Mouse (Mus musculus) olfactory bulb, adult 2 months (tissue): Measurements from ENCODE around the gene Akt1. TPM values are rescaled to one million over a fixed set of nuclear protein-coding genes. Genes with fewer than 3 reads are reported as not detected.

Experiments
- H3K27ac ChIP-seq: fragments of 200-500 bp; 2 replicates; pipeline ENCODE4 v1.5.1; 2012; ENCODE audit warnings: low read depth, low read length; ENCODE audit not compliant: insufficient read depth
- H3K4me1 ChIP-seq: fragments of 200-500 bp; 2 replicates; pipeline ENCODE4 v1.6.1; 2012; ENCODE audit warnings: low read length; ENCODE audit not compliant: control insufficient read depth, insufficient read depth
- H3K4me3 ChIP-seq: fragments of 200-500 bp; 2 replicates; pipeline ENCODE4 v1.5.1; 2012; ENCODE audit warnings: mild to moderate bottlenecking, low read depth, low read length, moderate library complexity; ENCODE audit not compliant: insufficient read depth
- CTCF ChIP-seq: fragments of 200-500 bp; IDR thresholded peaks from 2 replicates; pipeline ENCODE4 v1.5.1; 2012; ENCODE audit warnings: low read depth, mild to moderate bottlenecking, low read length, moderate library complexity; ENCODE audit not compliant: insufficient read depth
- POLR2A ChIP-seq: fragments of 200-500 bp; IDR thresholded peaks from 2 replicates; pipeline ENCODE4 v1.6.1; 2012; ENCODE audit warnings: mild to moderate bottlenecking, low read depth, low read length, moderate library complexity; ENCODE audit not compliant: insufficient read depth
- WGBS: fragments of 180-500 bp; shearing (Covaris S2); methylation state at CpG from one replicate; pipeline ENCODE4 v1.1.7; 2018; 5-methylcytosine and 5-hydroxymethylcytosine counted together
- polyA plus RNA-seq: library from polyadenylated mRNA; stranded (reverse); fragments of >200 nt; gene quantifications from 2 replicates; pipeline ENCODE4 v1.2.4, GENCODE M21; 2012; ENCODE audit warnings: low replicate concordance; ENCODE audit not compliant: missing spikeins, insufficient read depth, insufficient read length

Gene Akt1
- polyA plus RNA-seq, 1 experiment: not detected

GRCm38 (mm10) chr12:112616668-112617067, 58.0 kb downstream of the Akt1 start:
- Histone ChIP-seq H3K4me3 (no peak overlapping the region), H3K27ac (peak overlapping the region; percentile 44; the same call in 1 of the 2 replicates), H3K4me1 (peaks cover 62% of the 10 kb centered on the region)
- TF ChIP-seq CTCF (no peak), POLR2A (no peak)
- 73% methylated on average over 9 of the region's 9 CpGs for WGBS

DNA sequence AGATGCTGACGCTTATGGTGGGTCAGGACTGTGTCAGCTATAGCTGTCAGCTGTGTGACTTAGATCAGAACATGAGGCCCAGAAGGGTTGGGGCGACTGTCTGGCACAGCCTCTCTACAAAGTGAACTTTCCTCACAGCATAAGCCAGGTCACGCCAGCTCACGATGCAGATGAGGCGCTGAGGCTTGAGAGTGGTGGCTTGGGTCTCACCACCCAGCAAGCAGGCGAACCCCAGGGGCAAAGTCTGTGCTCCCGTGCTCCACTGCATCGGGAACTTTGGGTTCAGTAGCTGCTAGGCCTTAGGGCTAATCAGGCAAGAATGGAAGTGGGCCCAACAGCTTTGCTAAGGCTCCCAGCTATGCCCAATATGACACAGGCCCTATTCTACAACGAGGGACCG, 65.7 kb downstream of the Akt1 start:
- H3K4me1 ChIP-seq: peaks cover 28% of the 10 kb centered on the region
- no peak overlapping the region for H3K27ac ChIP-seq
- 92% methylated on average over 10 of the region's 10 CpGs for WGBS
- TF ChIP-seq POLR2A (no peak), CTCF (no peak)
- H3K4me3 ChIP-seq: no peak overlapping the region

GRCm38 (mm10) chr12:112606998-112607397, 67.7 kb downstream of the Akt1 start:
- 64% methylated on average over 6 of the region's 6 CpGs for WGBS
- TF ChIP-seq POLR2A (no peak), CTCF (no peak)
- H3K4me1 ChIP-seq: peaks cover 26% of the 10 kb centered on the region
- H3K4me3 ChIP-seq: no peak overlapping the region
- H3K27ac ChIP-seq: no peak overlapping the region

DNA sequence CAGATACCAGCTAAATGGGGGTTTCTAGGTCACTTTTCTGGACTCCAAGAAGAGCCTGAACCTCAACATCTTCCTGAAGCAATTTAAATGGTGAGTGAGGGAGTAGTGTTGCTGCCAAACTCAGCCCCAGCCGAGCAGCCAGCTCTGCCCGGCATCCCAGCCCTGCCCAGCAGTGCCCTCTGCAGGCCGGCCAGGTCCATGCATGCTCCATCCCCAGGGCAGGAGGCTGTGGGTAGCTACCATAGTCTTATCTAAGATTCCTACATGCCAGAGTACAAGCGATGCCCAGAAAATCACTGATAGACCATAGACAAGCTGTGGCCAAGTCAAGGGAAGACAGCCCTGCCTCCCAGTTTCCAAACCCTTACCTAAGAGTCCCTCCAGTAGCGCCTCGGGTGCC, 68.9 kb downstream of the Akt1 start:
- 43% methylated on average over 6 of the region's 6 CpGs for WGBS
- Histone ChIP-seq H3K27ac (no peak overlapping the region), H3K4me1 (peaks cover 26% of the 10 kb centered on the region), H3K4me3 (no peak overlapping the region)
- TF ChIP-seq POLR2A: no peak
- peak; percentile 98 for TF ChIP-seq CTCF

GRCm38 (mm10) chr12:112604709-112605649, 69.7 kb downstream of the Akt1 start:
- WGBS: 58% methylated on average over 20 of the region's 20 CpGs
- TF ChIP-seq CTCF (no peak), POLR2A (no peak)
- no peak overlapping the region for H3K4me3 ChIP-seq
- H3K4me1 ChIP-seq: peaks cover 27% of the 10 kb centered on the region
- H3K27ac ChIP-seq: peak overlapping the region; percentile 10; the same call in 1 of the 2 replicates

DNA sequence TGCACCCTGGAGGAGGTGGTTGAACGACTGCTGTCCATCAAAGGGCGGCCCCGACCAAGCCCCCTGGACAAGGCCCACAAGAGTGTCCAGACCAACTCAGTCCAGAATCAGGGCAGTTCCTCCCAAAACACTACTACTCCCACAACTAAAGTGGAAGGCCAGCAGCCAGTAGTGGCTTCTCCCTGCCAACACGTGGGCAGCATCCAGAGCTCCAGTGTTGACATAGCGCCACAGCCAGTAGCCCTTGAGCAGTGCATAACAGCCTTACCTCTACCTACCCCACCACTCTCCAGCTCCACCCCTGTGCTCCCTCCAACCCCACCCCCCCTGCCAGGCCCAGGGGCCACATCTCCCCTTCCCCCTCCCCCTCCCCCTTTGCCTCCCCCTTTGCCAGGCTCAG, 70.7 kb downstream of the Akt1 start:
- WGBS: 80% methylated on average over 5 of the region's 5 CpGs
- Histone ChIP-seq H3K27ac (no peak overlapping the region), H3K4me1 (peaks cover 35% of the 10 kb centered on the region), H3K4me3 (no peak overlapping the region)
- TF ChIP-seq CTCF: no peak
- no peak for TF ChIP-seq POLR2A

Other genes with a start within 250 kb of the Akt1 start
- not detected in 2 replicates for gene A530016L24Rik, start 185.4 kb downstream of the Akt1 start, polyA plus RNA-seq
- gene Tmem179, start 158.1 kb downstream of the Akt1 start, polyA plus RNA-seq: not detected in 2 replicates
- not detected in 2 replicates for gene Inf2, start 86.1 kb downstream of the Akt1 start, polyA plus RNA-seq
- not detected in 2 replicates for gene Adssl1, start 54.8 kb downstream of the Akt1 start, polyA plus RNA-seq
- not detected in 2 replicates for gene Siva1, start 30.2 kb downstream of the Akt1 start, polyA plus RNA-seq
- gene Zbtb42, start 3.9 kb upstream of the Akt1 start, polyA plus RNA-seq: not detected in 2 replicates
- gene Cep170b, start 45.6 kb upstream of the Akt1 start, polyA plus RNA-seq: not detected in 2 replicates
- gene Pld4, start 85.8 kb upstream of the Akt1 start, polyA plus RNA-seq: not detected in 2 replicates
- not detected in 2 replicates for gene Ahnak2, start 127.8 kb upstream of the Akt1 start, polyA plus RNA-seq
- not detected in 2 replicates for gene Clba1, start 134.1 kb upstream of the Akt1 start, polyA plus RNA-seq
- not detected in 2 replicates for gene Cdca4, start 154.5 kb upstream of the Akt1 start, polyA plus RNA-seq
- gene Gpr132, start 193.3 kb upstream of the Akt1 start, polyA plus RNA-seq: not detected in 2 replicates